Mouse (Mus musculus) G1E (cell line): ENCODE results near the gene Slc25a33. TPM values are rescaled to one million over a fixed set of nuclear protein-coding genes. Genes with fewer than 3 reads are reported as not detected.
"Not testable (repeated sequence)": the region's sequence is repeated elsewhere in the genome, so short reads cannot be mapped to it uniquely, and the experiment has no call there.

Experiments used
- ATAC-seq: 2 replicates; pipeline ENCODE4 v1.8.0; 2016; ENCODE audit warnings: mild to moderate bottlenecking; ENCODE audit not compliant: insufficient number of reproducible peaks, poor library complexity, low FRiP score, severe bottlenecking; ENCODE audit errors: extremely low read depth
- DNase-seq: peaks from one replicate; pipeline ENCODE4 v3.0.0; 2012; ENCODE audit warnings: low spot score
- H3K27me3 ChIP-seq: 2 replicates; pipeline ENCODE4 v1.6.1; 2012; ENCODE audit warnings: mild to moderate bottlenecking, low read length, inconsistent platforms; ENCODE audit not compliant: insufficient read depth
- H3K36me3 ChIP-seq: replicated peaks from 2 replicates; pipeline ENCODE3; 2012; ENCODE audit warnings: mild to moderate bottlenecking, inconsistent platforms
- H3K4me1 ChIP-seq: 2 replicates; pipeline ENCODE4 v1.6.1; 2012; ENCODE audit warnings: low read depth, low read length, inconsistent platforms, mixed read lengths; ENCODE audit not compliant: insufficient read depth
- H3K4me3 ChIP-seq: 2 replicates; pipeline ENCODE4 v1.5.1; 2012; ENCODE audit warnings: low read depth, mild to moderate bottlenecking, inconsistent platforms, low read length, moderate library complexity, mixed read lengths
- H3K9me3 ChIP-seq: replicated peaks from 2 replicates; pipeline ENCODE4 v1.6.1; 2012; ENCODE audit warnings: inconsistent platforms
- CTCF ChIP-seq: IDR thresholded peaks from 2 replicates; pipeline ENCODE4 v1.5.1; 2012; ENCODE audit warnings: low read depth, low read length, inconsistent platforms, mixed read lengths
- GATA1 ChIP-seq: IDR thresholded peaks from 2 replicates; pipeline ENCODE4 v1.6.1; 2012; ENCODE audit warnings: borderline replicate concordance, low read length, inconsistent platforms, mixed read lengths
- GATA2 ChIP-seq: IDR thresholded peaks from 2 replicates; pipeline ENCODE4 v1.6.1; 2012; ENCODE audit warnings: low read depth, low read length, inconsistent platforms, borderline replicate concordance
- POLR2AphosphoS5 ChIP-seq: IDR thresholded peaks from 2 replicates; pipeline ENCODE4 v1.6.1; 2012; ENCODE audit warnings: low read depth, low read length, inconsistent platforms; ENCODE audit not compliant: insufficient replicate concordance
- TAL1 ChIP-seq: conservative IDR thresholded peaks from 2 replicates; pipeline ENCODE4 v1.6.1; 2012; ENCODE audit warnings: low read depth, low read length, inconsistent platforms, mixed read lengths
- polyA plus RNA-seq: library from polyadenylated mRNA; stranded (reverse); fragments of >175 nt; gene quantifications from 2 replicates; pipeline ENCODE4 v1.2.3, GENCODE M21; 2012
- total RNA-seq, 2 experiments: library from RNA; stranded (forward) in 1 of 2; stranded (reverse) in 1 of 2; fragments of 200-1000 nt in 1 of 2; fragments of >200 nt in 1 of 2; fragmentation: Nextera tagmentation in 1 of 2; gene quantifications; 2 replicates each; pipeline ENCODE4 v1.2.3; 2014 to 2017

Gene Slc25a33
- total and polyA plus RNA-seq, 3 experiments = 2.3 to 4.9 (median 3.7) TPM

- H3K36me3 ChIP-seq = peaks cover 5% of the 10 kb centered on the region
- no peak overlapping the region for H3K4me3 ChIP-seq
- no peaks in the 10 kb centered on the region for H3K9me3 ChIP-seq
- DNase-seq (no peak), ATAC-seq (no peak)
- TF ChIP-seq GATA1 (no peak), CTCF (no peak), TAL1 (no peak), GATA2 (no peak), POLR2AphosphoS5 (no peak)
- peaks cover 5% of the 10 kb centered on the region; the same call in 1 of the 2 replicates for H3K4me1 ChIP-seq
- H3K27me3 ChIP-seq = peaks cover 3% of the 10 kb centered on the region; the same call in 1 of the 2 replicates
Observed at GRCm38 (mm10) chr4:149772394-149772793, 1.7 kb downstream of the Slc25a33 start.

GRCm38 (mm10) chr4:149765201-149765600, 8.9 kb downstream of the Slc25a33 start:
- Histone ChIP-seq H3K4me3 (no peak overlapping the region), H3K4me1 (no peaks in the 10 kb centered on the region), H3K9me3 (no peaks in the 10 kb centered on the region), H3K36me3 (peaks cover 34% of the 10 kb centered on the region), H3K27me3 (no peaks in the 10 kb centered on the region)
- DNase-seq = no peak
- ATAC-seq = no peak
- TF ChIP-seq GATA1 = no peak
- no peak for TF ChIP-seq POLR2AphosphoS5
- TF ChIP-seq TAL1 = no peak
- TF ChIP-seq CTCF = no peak
- TF ChIP-seq GATA2 = no peak

GRCm38 (mm10) chr4:149763335-149763734, 10.7 kb downstream of the Slc25a33 start:
- H3K9me3 ChIP-seq = no peaks in the 10 kb centered on the region
- TF ChIP-seq CTCF (no peak), TAL1 (no peak), POLR2AphosphoS5 (no peak), GATA1 (no peak), GATA2 (no peak)
- H3K4me3 ChIP-seq = no peak overlapping the region
- DNase-seq (no peak), ATAC-seq (no peak)
- H3K36me3 ChIP-seq = peaks cover 50% of the 10 kb centered on the region
- H3K4me1 ChIP-seq = no peaks in the 10 kb centered on the region
- H3K27me3 ChIP-seq = no peaks in the 10 kb centered on the region

GRCm38 (mm10) chr4:149759517-149759916, 14.6 kb downstream of the Slc25a33 start:
- ATAC-seq = no peak
- Histone ChIP-seq H3K9me3 (no peaks in the 10 kb centered on the region), H3K4me3 (no peak overlapping the region), H3K36me3 (peaks cover 60% of the 10 kb centered on the region), H3K27me3 (no peaks in the 10 kb centered on the region), H3K4me1 (no peaks in the 10 kb centered on the region)
- no peak for TF ChIP-seq TAL1
- no peak for TF ChIP-seq GATA1
- no peak for TF ChIP-seq POLR2AphosphoS5
- no peak for TF ChIP-seq CTCF
- no peak for TF ChIP-seq GATA2
- DNase-seq = no peak

GRCm38 (mm10) chr4:149758423-149758822, 15.7 kb downstream of the Slc25a33 start:
- no peaks in the 10 kb centered on the region for H3K4me1 ChIP-seq
- peaks cover 70% of the 10 kb centered on the region for H3K36me3 ChIP-seq
- DNase-seq (no peak), ATAC-seq (no peak)
- H3K9me3 ChIP-seq = no peaks in the 10 kb centered on the region
- H3K27me3 ChIP-seq = no peaks in the 10 kb centered on the region
- TF ChIP-seq TAL1 = no peak
- no peak for TF ChIP-seq CTCF
- no peak for TF ChIP-seq GATA1
- no peak for TF ChIP-seq POLR2AphosphoS5
- no peak for TF ChIP-seq GATA2
- H3K4me3 ChIP-seq = no peak overlapping the region

GRCm38 (mm10) chr4:149756546-149756945, 17.5 kb downstream of the Slc25a33 start:
- peaks cover 71% of the 10 kb centered on the region for H3K36me3 ChIP-seq
- H3K4me3 ChIP-seq, H3K4me1 ChIP-seq, H3K27me3 ChIP-seq, ATAC-seq, DNase-seq, H3K9me3 ChIP-seq: not testable (repeated sequence)

GRCm38 (mm10) chr4:149752836-149753235, 21.2 kb downstream of the Slc25a33 start:
- no peak for TF ChIP-seq GATA1
- no peak for TF ChIP-seq CTCF
- no peak for TF ChIP-seq GATA2
- TF ChIP-seq POLR2AphosphoS5 = no peak
- TF ChIP-seq TAL1 = no peak
- Histone ChIP-seq H3K4me3 (no peak overlapping the region), H3K27me3 (no peaks in the 10 kb centered on the region), H3K9me3 (no peaks in the 10 kb centered on the region), H3K4me1 (no peaks in the 10 kb centered on the region), H3K36me3 (peaks cover 58% of the 10 kb centered on the region)
- no peak for DNase-seq
- ATAC-seq = no peak
